Mouse (Mus musculus) left cerebral cortex, postnatal 36 days (tissue): Measurements from ENCODE around the gene Pla2g10. TPM values are rescaled to one million over a fixed set of nuclear protein-coding genes. Genes with fewer than 3 reads are reported as not detected.
"Not testable (repeated sequence)": the region's sequence is repeated elsewhere in the genome, so short reads cannot be mapped to it uniquely, and the experiment has no call there.

ENCODE experiments used
- DNase-seq, 2 experiments: peaks; one replicate each; pipeline ENCODE4 v3.0.0; 2021 to 2022; ENCODE audit warnings: low spot score in 2 of 2, mixed read lengths in 1 of 2
- intact Hi-C: fragments of 180-260 bp; cut with DNase I; formaldehyde crosslinking; loops from one replicate; pipeline ENCODE4 v1.15.1; 2025
- total RNA-seq, 2 experiments: library from RNA; stranded (reverse); gene quantifications; 2 replicates each; pipeline ENCODE4 v1.2.3; 2021

Pla2g10 gene
- total RNA-seq = not detected

DNA sequence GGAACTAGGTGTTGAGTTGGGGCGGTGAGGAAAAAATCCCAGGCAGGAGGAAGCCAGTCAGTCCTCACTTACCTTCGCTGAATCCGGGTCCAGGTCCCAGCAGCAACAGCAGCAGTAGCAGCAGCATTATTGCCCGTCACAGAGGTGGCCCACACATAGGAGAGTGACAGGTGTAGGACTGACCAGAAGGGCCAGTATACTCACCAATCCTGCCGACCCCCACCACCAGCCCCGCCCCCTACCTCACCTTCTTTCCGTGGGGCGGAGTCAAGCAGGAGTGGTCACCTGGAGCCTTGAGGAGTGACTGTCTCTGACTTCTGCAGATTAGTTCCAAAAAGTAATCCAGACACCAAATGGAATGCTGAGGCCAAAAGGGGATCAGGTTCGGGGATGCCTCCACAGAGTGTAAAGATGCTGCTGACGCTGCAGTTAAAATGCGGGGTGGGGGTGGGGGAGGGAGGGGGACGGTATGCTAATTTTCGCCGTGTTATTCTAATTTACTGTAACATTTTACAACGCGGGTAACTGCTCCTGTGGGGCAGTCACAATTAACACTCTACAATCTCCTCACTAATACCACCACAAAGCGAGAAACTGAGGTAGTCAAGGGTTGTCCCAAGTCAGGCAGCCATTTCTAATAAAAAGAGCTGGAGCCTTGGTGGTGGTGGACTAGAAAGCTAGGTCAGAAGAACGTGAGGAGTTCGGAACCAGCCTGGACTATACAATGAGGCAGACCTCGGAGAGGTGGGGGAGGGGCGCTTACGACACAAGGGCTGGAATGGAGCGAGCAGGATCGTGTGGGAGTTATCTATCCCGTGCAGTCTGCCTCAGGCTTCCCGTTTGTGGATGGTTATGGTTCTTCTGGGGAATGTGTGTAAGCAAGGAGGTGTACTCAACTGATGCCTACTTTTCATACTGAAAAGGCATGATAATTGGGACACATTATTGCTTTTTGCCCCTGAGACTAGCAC lies at the start of gene Pla2g10:
TSS of gene Pla2g10 (minus strand) at position 699 of the 971 bp plus-strand sequence.
- no peak for DNase-seq
- intact Hi-C loops = no loop called here

DNA sequence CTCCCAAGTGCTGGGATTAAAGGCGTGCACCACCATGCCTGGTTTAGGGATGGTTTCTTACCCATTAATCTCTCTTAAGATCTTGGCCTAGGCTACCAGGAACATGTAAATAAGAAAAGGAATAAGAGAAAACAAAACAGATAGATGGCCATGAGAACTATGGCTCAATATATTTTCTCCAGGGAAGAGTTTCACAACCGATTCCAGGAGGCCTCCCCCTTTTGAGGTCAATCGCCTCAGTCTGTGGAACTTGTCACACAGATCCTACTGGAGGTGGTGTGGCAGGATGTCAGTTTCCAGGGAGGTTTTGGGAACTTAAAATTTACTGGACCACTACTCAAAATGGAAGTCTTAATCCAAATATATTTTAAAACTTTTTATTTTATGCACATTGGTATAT lies 43.9 kb upstream of the Pla2g10 start:
- not testable (repeated sequence) for DNase-seq

DNA sequence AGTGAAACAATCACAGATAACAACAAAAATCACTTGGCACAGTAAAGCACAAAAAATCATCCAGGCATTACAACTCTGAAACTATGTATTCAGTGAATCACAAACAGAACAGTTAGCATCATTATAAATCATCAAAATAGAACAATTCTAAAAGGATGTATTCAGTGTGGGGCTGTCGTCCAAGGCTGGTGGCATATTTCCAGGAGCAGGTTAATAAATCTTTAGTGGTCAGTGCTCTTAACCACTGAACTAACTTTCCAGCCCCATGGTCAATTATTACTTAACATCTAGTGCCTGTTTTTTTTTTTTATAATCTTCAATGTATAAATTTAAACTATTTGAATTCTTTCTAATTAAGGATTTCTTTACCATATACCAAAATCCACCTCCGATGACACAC lies 43.2 kb upstream of the Pla2g10 start:
- DNase-seq, intact Hi-C loops: not testable (repeated sequence)

More for the DNA sequence above, 43.9 kb upstream of the Pla2g10 start:
- intact Hi-C loops = not testable (repeated sequence)

DNA sequence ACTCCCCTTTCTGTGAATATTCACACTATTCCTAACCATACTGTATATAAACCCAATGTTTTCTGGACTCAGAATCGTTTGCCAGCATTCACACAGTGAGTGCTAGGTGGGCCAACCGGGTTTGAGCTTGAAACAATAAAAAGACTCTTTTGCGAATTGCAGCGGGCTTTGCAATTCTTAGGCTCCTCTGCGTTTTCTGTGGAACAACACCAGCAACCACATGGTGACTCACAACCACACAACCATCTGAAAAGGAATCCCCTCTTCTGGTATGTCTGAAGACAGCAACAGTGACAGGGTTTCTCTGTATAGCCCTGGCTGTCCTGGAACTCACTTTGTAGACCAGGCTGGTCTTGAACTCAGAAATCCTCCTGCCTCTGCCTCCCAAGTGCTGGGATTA lies 41.3 kb upstream of the Pla2g10 start:
- DNase-seq, intact Hi-C loops: not testable (repeated sequence)

DNA sequence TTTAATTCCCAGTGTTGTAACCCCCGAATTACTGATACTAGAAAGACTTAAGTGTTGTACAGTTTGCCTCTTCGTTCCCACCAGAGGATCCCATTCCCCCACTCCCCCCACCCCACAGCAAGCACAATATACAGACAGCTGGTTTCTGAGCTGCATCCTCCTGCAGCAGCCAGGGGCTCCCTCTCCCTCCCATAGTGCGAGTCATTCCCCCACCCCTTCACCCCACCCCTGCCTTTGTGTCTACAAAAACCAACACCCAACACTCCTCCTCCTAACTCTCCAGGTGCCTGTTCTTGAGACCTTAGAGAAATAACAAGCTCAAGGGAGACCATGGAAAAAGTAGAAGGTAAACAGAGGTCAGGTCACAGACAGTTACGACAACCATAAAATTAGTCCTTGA lies 40.8 kb upstream of the Pla2g10 start:
- DNase-seq, intact Hi-C loops: not testable (repeated sequence)

DNA sequence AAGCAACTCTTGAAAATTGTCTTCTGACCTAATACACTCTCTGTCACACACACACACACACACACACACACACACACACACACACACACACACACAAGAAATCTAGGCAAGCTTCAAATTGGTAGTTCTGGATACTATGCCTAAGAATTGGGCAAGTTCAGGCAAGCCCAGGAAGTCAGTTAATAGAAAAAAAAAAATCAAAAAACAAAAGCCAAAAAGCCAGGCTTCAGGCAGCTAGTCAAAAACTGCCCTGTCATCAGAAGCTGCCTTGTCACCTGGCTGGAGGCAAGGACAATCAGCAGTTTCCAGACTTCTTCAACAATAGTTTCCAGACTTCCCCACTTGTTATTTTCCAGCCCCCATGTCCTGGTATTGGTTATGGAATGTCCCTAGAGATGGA lies 35.6 kb upstream of the Pla2g10 start:
- intact Hi-C loops = no loop called here
- DNase-seq = no peak

DNA sequence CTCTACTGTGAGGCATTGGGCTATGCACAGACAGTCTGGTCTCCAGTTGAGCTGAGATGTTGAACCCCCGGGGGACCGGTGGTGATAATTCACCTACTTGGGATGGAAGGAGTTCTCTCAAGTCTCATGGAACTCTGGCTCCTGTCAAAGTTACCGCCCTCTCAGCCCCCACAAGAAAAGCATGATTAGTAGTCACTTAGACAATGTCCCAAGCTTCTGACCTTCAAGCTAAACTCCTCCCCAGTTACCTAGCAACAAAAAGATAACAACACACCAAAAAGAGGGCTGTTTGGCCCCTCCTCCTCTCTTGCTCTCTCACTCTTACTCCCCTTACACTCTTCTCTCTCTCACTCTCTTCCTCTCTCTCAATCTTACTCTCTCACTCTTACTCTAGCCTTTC lies 33.7 kb upstream of the Pla2g10 start:
- no peak for DNase-seq
- intact Hi-C loops = no loop called here

DNA sequence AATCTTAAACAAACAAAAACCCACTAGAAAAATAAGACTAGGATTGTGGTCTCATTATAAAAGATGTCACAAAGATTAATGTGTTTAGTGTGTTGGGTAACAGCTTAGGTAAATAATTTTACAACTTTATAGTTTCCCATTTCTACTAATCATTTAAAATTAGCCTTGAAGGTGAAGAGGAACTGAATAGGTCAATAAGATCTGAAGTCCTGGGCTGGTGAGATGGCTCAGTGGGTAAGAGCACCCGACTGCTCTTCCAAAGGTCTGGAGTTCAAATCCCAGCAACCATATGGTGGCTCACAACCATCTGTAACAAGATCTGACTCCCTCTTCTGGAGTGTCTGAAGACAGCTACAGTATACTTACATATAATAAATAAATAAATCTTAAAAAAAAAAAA lies 32.0 kb upstream of the Pla2g10 start:
- DNase-seq, intact Hi-C loops: not testable (repeated sequence)

DNA sequence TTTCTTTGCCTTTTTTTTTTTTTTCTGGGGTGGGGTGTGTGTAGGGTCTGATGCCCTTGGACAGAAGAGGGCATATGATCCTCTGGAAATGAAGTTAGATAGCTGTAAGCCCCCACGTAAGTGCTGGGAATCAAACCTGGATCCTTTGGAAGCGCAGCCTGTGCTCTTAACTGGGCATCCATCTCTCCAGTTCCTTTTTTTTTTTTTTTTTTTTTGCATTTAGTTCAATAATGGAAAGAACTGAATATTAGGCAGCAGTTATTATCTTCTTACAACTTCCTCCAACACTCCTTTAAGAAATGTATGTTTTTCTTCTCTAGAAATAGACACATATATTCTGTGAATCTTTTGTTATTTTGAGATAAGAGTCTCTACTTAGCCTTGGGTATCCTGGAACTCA lies 27.0 kb upstream of the Pla2g10 start:
- intact Hi-C loops = no loop called here
- DNase-seq = no peak

DNA sequence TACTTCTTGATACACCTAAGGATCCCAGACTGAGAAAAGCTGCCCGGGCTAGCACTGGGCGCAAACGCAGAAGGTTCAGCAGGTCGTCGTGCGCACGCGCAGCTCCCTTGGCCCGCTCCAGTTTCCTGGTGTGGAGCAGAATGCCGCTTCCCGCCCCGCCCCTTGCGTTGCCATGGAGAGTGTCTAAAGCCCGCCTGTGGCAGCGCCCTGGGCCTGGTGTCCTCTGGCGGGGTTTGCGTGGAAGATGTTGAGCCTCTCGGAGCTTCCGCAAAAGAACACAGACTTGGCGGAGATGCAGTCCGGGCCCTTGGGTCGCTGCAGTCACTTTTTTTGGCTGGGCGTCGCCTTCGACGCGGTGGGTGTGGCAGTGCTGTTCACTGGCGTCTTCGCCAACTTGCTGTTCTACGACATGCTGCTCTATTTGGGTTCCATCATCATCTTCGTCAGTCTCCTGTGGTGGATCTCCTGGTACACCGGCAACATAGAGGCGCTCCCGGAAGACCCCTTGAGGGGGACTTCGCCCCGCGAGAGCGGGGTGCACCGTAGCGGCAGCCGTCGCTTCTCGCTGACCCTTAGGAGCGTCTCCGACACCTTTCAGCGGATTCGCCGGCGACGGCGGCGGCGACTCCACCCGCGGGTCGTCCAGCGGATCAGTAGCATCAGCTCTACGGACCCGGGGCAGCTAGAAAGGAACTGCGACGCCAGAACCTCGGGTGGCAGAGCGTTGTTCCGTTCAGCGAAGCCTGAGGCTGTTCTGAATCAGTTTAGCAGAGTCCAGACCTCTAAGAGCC lies 23.8 kb upstream of the Pla2g10 start:
- intact Hi-C loops = no loop called here
- peak; percentile 88 to 92 for DNase-seq

DNA sequence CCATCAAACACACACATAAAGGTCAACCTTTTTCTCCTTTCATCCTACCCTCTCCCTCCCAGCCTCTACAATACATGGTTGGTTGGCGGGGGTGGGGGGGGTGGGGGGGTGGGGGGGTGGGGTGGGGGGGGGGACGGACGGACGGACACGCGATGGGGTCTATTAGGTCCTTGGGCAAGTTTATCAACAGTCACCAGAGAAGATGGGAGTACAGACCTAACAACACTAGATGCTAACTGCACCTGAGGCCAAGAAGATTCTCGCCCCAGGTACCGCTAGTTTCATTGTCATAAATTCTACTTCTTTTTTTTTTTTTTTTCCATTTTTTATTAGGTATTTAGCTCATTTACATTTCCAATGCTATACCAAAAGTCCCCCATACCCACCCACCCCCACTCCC lies 23.2 kb upstream of the Pla2g10 start:
- no peak for DNase-seq
- intact Hi-C loops = no loop called here

DNA sequence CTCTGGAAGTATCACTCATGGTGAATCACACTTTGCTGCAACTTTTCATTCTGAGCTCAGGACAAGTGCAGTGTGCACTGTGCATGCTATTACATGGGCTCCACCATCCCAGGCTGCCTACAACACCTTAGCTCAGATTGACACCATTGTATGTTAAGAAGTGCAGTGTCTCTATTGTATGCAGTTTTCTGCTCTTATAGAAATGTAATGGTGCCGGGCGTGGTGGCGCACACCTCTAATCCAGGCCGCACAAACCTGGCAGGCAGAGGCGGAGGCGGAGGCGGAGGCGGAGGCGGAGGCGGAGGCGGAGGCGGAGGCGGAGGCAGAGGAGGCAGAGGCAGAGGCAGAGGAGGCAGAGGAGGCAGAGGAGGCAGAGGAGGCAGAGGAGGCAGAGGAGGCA lies 19.8 kb upstream of the Pla2g10 start:
- intact Hi-C loops = no loop called here
- no peak for DNase-seq

DNA sequence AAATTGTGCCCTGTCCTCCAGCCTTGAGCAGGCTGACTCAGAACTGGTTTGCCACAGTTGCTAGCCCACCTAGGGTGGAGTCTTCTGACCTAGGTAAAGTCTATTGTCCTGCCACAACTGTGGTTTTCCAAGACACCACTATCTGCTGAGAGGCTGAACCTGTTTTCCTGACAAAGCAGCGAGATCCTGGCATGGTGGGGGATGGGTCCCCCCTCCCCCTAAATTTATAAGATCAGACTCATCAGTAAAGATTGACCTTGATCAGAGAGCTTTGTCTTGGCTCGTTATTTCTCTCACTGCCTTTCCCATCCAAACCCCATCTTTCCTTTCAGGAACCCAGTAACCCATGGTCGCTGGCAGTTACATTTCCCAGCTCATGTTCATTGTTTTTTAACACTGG lies 19.2 kb upstream of the Pla2g10 start:
- no peak for DNase-seq
- intact Hi-C loops = no loop called here

DNA sequence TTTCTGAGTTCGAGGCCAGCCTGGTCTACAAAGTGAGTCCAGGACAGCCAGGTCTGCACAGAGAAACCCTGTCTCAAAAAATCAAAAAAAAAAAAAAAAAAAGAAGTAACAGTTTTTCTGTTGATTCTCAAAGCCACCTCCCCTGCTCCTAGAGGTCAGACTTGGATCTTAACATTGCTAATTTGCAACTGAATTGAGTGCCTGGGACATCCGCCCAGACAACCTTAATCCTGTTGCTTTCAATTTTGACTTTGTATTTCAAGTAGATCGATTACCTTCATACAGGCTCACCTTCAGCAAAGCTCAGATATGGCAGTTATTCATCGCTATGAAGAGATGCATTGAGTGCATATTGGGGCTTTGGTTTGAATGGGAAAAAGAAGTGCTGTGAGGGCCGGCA lies 18.5 kb upstream of the Pla2g10 start:
- no peak for DNase-seq
- intact Hi-C loops = no loop called here

DNA sequence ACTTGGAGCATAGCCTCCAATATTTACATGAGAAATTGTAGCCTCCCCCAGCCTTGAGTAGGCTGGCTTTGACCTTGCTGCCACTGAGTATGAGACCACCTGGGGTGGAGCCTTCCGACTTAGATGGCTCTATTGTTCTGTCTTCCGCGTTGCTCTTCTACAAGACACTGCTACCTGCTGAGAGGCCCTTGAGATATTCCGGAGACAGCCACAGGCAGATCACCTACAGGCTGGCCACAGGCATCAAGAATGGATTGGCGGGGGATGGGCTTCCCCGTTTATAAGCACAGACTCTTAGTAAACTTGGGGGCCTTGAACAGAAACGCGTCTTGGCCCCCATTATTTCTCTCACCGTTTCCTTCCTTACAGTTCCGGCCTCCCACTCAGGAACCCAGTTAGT lies 18.0 kb upstream of the Pla2g10 start:
- intact Hi-C loops, DNase-seq: not testable (repeated sequence)

DNA sequence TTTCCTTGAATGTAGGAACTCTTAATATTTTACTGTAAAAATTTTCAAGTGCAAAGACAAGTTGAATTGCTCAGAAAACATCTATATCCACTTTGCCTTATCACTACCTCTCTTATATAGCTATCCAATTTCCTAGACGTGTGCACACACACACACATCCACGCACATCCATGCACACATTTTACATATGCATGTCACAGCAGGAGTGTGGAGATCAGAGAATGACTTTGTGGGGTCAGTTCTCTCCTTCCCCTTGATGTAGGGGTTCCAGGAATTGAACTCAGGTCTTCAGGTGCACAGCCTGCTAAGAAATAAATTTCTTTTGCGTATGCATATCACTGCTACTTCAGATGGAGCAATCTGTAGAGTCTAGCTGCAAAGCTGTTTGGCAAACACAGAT lies 17.3 kb upstream of the Pla2g10 start:
- DNase-seq = no peak
- intact Hi-C loops = no loop called here

DNA sequence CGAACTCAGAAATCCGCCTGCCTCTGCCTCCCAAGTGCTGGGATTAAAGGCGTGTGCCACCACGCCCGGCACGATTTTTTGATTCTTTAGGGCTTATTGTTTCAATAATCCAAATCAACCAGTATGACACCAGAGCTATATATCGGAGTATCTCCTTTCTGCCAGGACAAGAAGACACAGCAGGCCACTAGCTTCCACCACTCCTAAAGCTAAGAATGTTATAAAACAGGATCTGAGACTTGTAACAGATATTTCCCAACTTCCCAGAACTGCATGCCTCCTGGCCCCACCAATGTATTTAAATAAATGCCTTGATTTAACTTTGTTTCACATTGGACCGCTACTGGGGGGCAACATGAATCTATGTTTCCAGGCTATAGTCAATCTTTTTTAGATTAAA lies 16.9 kb upstream of the Pla2g10 start:
- DNase-seq = no peak
- intact Hi-C loops = no loop called here

DNA sequence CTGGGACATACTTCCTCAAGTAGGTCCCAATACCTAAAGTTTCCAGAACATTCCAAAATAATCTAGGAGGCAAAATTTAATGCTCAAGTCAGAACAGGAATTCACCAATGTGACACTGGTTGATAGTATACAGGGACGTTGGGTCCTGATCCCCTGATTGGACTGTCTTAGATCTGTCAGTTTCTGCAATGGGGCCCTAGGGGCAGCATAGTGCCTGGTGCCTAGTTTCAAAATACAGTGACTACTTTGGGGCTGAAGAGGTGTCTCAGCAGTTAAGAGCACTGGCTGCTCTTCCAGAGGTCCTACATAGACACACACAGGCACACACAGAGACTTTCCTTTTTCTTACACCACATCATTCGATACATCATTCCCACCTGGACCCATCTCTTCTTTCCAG lies 10.1 kb upstream of the Pla2g10 start:
- intact Hi-C loops = no loop called here

DNA sequence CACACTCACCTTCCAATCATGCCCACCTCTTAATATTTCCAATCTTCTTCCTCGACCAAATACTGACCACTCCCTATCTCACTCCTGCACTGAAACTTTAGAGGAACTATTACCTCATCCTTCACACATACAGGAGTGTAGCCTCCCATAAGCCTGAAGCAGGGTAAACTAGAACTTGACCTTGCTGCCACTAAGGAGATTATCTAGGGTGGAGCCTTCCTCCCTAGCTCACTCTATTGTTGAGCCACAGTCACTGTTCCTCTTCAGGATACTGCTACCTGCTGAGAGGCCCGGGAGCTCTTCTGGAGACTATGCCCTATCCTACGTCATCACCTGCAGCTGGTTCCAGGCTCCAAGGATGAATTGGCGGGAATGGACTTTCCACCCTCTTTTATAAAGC lies 8.3 kb upstream of the Pla2g10 start:
- intact Hi-C loops, DNase-seq: not testable (repeated sequence)

More for the DNA sequence above, 10.1 kb upstream of the Pla2g10 start:
- DNase-seq = no peak

DNA sequence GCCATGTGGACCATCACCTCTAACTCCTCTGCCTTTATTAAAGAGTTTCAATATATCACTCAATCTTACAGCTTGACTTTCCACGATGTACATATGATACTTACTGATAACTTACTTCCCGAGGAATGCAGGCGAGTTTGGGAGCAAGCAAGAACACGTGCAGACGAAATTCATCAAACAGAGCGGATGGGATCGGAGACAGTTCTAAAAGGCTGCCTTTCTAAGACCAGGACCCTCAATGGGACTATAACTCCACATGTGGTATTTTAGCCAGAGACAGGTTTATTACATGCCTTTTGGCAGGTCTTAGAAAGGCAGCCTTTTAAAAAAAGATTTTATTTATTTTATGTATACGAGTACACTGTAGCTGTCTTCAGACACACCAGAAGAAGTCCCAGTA lies 5.2 kb upstream of the Pla2g10 start:
- no peak for DNase-seq
- intact Hi-C loops = no loop called here
